Mouse (Mus musculus) left cerebral cortex, postnatal 36 days (tissue): ENCODE results near the gene Golt1a. TPM values are rescaled to one million over a fixed set of nuclear protein-coding genes. Genes with fewer than 3 reads are reported as not detected.

Experiments
- DNase-seq, 2 experiments: peaks; one replicate each; pipeline ENCODE4 v3.0.0; 2021 to 2022; ENCODE audit warnings: low spot score in 2 of 2, mixed read lengths in 1 of 2
- intact Hi-C: fragments of 180-260 bp; cut with DNase I; formaldehyde crosslinking; loops from one replicate; pipeline ENCODE4 v1.15.1; 2025
- total RNA-seq, 2 experiments: library from RNA; stranded (reverse); gene quantifications; 2 replicates each; pipeline ENCODE4 v1.2.3; 2021

Gene Golt1a
- total RNA-seq, 2 experiments from 2014 or later = 0.48 to 2.0 TPM

GRCm38 (mm10) chr1:133367606-133368488 lies 58.2 kb downstream of the Golt1a start:
- DNase-seq = no peak
- intact Hi-C loops = no loop called here

GRCm38 (mm10) chr1:133368644-133369043 lies 59.0 kb downstream of the Golt1a start:
- intact Hi-C loops = no loop called here
- peak; percentile 70 to 83 for DNase-seq

GRCm38 (mm10) chr1:133370352-133370751 lies 60.8 kb downstream of the Golt1a start:
- intact Hi-C loops = no loop called here
- no peak for DNase-seq

- no peak for DNase-seq
Observed at GRCm38 (mm10) chr1:133371431-133371830, 61.8 kb downstream of the Golt1a start.

GRCm38 (mm10) chr1:133372113-133372512 lies 62.5 kb downstream of the Golt1a start:
- intact Hi-C loops = no loop called here
- no peak for DNase-seq

More at GRCm38 (mm10) chr1:133371431-133371830, 61.8 kb downstream of the Golt1a start:
- intact Hi-C loops = no loop called here

Other genes starting within 250 kb of the Golt1a start
- 10 to 100 TPM; 41.7 to 42.4 TPM for gene Ppp1r15b, start 178.7 kb upstream of the Golt1a start, total RNA-seq
- gene Plekha6, start 145.6 kb upstream of the Golt1a start, total RNA-seq = 10 to 100 TPM; 66.5 to 87.4 TPM
- not detected for gene Kiss1, start 12.1 kb downstream of the Golt1a start, total RNA-seq
- gene Ren1, start 40.7 kb downstream of the Golt1a start, total RNA-seq = not detected
- gene Etnk2, start 53.8 kb downstream of the Golt1a start, total RNA-seq = 10 to 100 TPM in 1 of 2 experiments, 1 to 10 TPM in 1; 7.8 to 10.2 TPM
- 10 to 100 TPM in 1 of 2 experiments, 1 to 10 TPM in 1; 8.3 to 12.0 TPM for gene Sox13, start 114.6 kb downstream of the Golt1a start, total RNA-seq